Mouse (Mus musculus) MEL (cell line): ENCODE results near the gene Efr3b. TPM values are rescaled to one million over a fixed set of nuclear protein-coding genes. Genes with fewer than 3 reads are reported as not detected.
A peak's percentile ranks its signal among the peaks of the same experiment; 100 is the strongest.

Experiments used
- DNase-seq: peaks from one replicate; pipeline ENCODE4 v3.0.0; 2011; ENCODE audit warnings: low read depth, low spot score
- H3K27ac ChIP-seq: 2 replicates; pipeline ENCODE4 v1.5.1; 2012; ENCODE audit warnings: low read depth, mild to moderate bottlenecking, control low read depth, low read length, moderate library complexity; ENCODE audit not compliant: control insufficient read depth
- H3K27me3 ChIP-seq, 2 experiments: fragments of 150-350 bp in 1 of 2; sonication (generic) in 1 of 2; 2 replicates each; pipeline ENCODE4 v1.6.1; 2012; ENCODE audit warnings: low read length in 2 of 2, mild to moderate bottlenecking in 2 of 2, improper control_type of control experiment in 1 of 2, moderate library complexity in 1 of 2; ENCODE audit not compliant: insufficient read depth in 2 of 2, control insufficient read depth in 1 of 2
- H3K36me3 ChIP-seq, 2 experiments: 2 replicates each; pipeline ENCODE4 v1.6.1; 2012 to 2014; ENCODE audit warnings: low read length in 2 of 2, improper control_type of control experiment in 1 of 2, inconsistent platforms in 1 of 2, mild to moderate bottlenecking in 1 of 2; ENCODE audit not compliant: insufficient read depth in 2 of 2, control insufficient read depth in 1 of 2
- H3K4me1 ChIP-seq, 2 experiments: fragments of 150-350 bp in 1 of 2; sonication (generic) in 1 of 2; 2 replicates each; pipeline ENCODE4 v1.6.1; 2012; ENCODE audit warnings: low read length in 2 of 2, improper control_type of control experiment in 1 of 2, mild to moderate bottlenecking in 1 of 2; ENCODE audit not compliant: insufficient read depth in 2 of 2, control insufficient read depth in 1 of 2
- H3K4me3 ChIP-seq, 2 experiments: fragments of 150-350 bp in 1 of 2; sonication (generic) in 1 of 2; 2 replicates each; pipeline ENCODE4 v1.5.1; 2012; ENCODE audit warnings: low read depth in 2 of 2, low read length in 2 of 2, mild to moderate bottlenecking in 2 of 2, moderate library complexity in 2 of 2, control low read depth in 1 of 2, improper control_type of control experiment in 1 of 2; ENCODE audit not compliant: control insufficient read depth in 1 of 2, insufficient read depth in 1 of 2
- H3K79me2 ChIP-seq: 2 replicates; pipeline ENCODE4 v1.6.1; 2012; ENCODE audit warnings: mild to moderate bottlenecking, low read length, moderate library complexity; ENCODE audit not compliant: control insufficient read depth, poor library complexity, insufficient read depth
- H3K9ac ChIP-seq: 2 replicates; pipeline ENCODE4 v1.6.1; 2012; ENCODE audit warnings: low read depth, mild to moderate bottlenecking, control low read depth, low read length, moderate library complexity; ENCODE audit not compliant: control insufficient read depth, poor library complexity, severe bottlenecking
- H3K9me3 ChIP-seq: fragments of 150-350 bp; sonication (generic); replicated peaks from 2 replicates; pipeline ENCODE4 v1.6.1; 2012; ENCODE audit warnings: mild to moderate bottlenecking, low read length, improper control_type of control experiment, moderate library complexity; ENCODE audit not compliant: insufficient read depth
- CTCF ChIP-seq, 3 experiments: IDR thresholded peaks in 2 of 3; conservative IDR thresholded peaks in 1 of 3; 2 replicates each; pipeline ENCODE4 v1.5.1; 2011 to 2012; ENCODE audit warnings: low read length in 3 of 3, low read depth in 2 of 3, mild to moderate bottlenecking in 2 of 3, improper control_type of control experiment in 1 of 3, inconsistent platforms in 1 of 3, mixed read lengths in 1 of 3, moderate library complexity in 1 of 3; ENCODE audit not compliant: control insufficient read depth in 1 of 3, insufficient read depth in 1 of 3, poor library complexity in 1 of 3, severe bottlenecking in 1 of 3
- E2F4 ChIP-seq: IDR thresholded peaks from 2 replicates; pipeline ENCODE4 v1.6.1; 2011; ENCODE audit warnings: low read depth, low read length, improper control_type of control experiment, borderline replicate concordance
- ELF1 ChIP-seq: IDR thresholded peaks from 2 replicates; pipeline ENCODE4 v1.6.1; 2014; ENCODE audit warnings: low read depth, mild to moderate bottlenecking, inconsistent platforms, low read length, improper control_type of control experiment, moderate library complexity
- ETS1 ChIP-seq: IDR thresholded peaks from 2 replicates; pipeline ENCODE4 v1.6.1; 2012; ENCODE audit warnings: low read depth, mild to moderate bottlenecking, inconsistent platforms, low read length, improper control_type of control experiment, moderate library complexity
- GABPA ChIP-seq: IDR thresholded peaks from 2 replicates; pipeline ENCODE4 v1.6.1; 2012; ENCODE audit warnings: low read depth, mild to moderate bottlenecking, inconsistent platforms, low read length, improper control_type of control experiment, moderate library complexity
- GATA1 ChIP-seq: IDR thresholded peaks from 2 replicates; pipeline ENCODE4 v1.6.1; 2011; ENCODE audit warnings: low read depth, low read length, improper control_type of control experiment
- HCFC1 ChIP-seq: IDR thresholded peaks from 2 replicates; pipeline ENCODE4 v1.6.1; 2012; ENCODE audit warnings: low read depth, mild to moderate bottlenecking, inconsistent platforms, low read length, improper control_type of control experiment, moderate library complexity
- JUND ChIP-seq: IDR thresholded peaks from 2 replicates; pipeline ENCODE4 v1.6.1; 2011; ENCODE audit warnings: low read depth, mild to moderate bottlenecking, improper control_type of control experiment, low read length
- KAT2A ChIP-seq: conservative IDR thresholded peaks from 2 replicates; pipeline ENCODE4 v1.6.1; 2012; ENCODE audit warnings: low read depth, low read length, improper control_type of control experiment, inconsistent platforms
- MAX ChIP-seq: IDR thresholded peaks from 2 replicates; pipeline ENCODE4 v1.6.1; 2011; ENCODE audit warnings: low read length, improper control_type of control experiment
- MAZ ChIP-seq: IDR thresholded peaks from 2 replicates; pipeline ENCODE4 v1.6.1; 2012; ENCODE audit warnings: low read depth, mild to moderate bottlenecking, inconsistent platforms, low read length, improper control_type of control experiment
- MEF2A ChIP-seq: IDR thresholded peaks from 2 replicates; pipeline ENCODE4 v1.6.1; 2014; ENCODE audit warnings: low read depth, mild to moderate bottlenecking, inconsistent platforms, low read length, improper control_type of control experiment; ENCODE audit not compliant: poor library complexity, insufficient replicate concordance, severe bottlenecking; ENCODE audit errors: extremely low read depth
- MXI1 ChIP-seq: IDR thresholded peaks from 2 replicates; pipeline ENCODE4 v1.6.1; 2011; ENCODE audit warnings: mild to moderate bottlenecking, low read depth, low read length, improper control_type of control experiment
- MYB ChIP-seq: IDR thresholded peaks from 2 replicates; pipeline ENCODE4 v1.6.1; 2011; ENCODE audit warnings: mild to moderate bottlenecking, low read depth, low read length, improper control_type of control experiment
- MYC ChIP-seq: IDR thresholded peaks from 2 replicates; pipeline ENCODE4 v1.6.1; 2011; ENCODE audit warnings: low read depth, mild to moderate bottlenecking, low read length, improper control_type of control experiment, moderate library complexity
- NELFE ChIP-seq: IDR thresholded peaks from 2 replicates; pipeline ENCODE4 v1.6.1; 2011; ENCODE audit warnings: low read depth, low read length, improper control_type of control experiment
- NRF1 ChIP-seq: IDR thresholded peaks from 2 replicates; pipeline ENCODE4 v1.6.1; 2014; ENCODE audit warnings: low read depth, mild to moderate bottlenecking, inconsistent platforms, low read length, improper control_type of control experiment, moderate library complexity; ENCODE audit not compliant: poor library complexity, insufficient read depth, severe bottlenecking
- POLR2A ChIP-seq, 2 experiments: IDR thresholded peaks; 2 replicates each; pipeline ENCODE4 v1.6.1; 2011 to 2012; ENCODE audit warnings: low read length in 2 of 2, mild to moderate bottlenecking in 2 of 2, control low read depth in 1 of 2, improper control_type of control experiment in 1 of 2, low read depth in 1 of 2, moderate library complexity in 1 of 2; ENCODE audit not compliant: control insufficient read depth in 1 of 2, insufficient read depth in 1 of 2, poor library complexity in 1 of 2
- POLR2AphosphoS2 ChIP-seq: IDR thresholded peaks from 2 replicates; pipeline ENCODE4 v1.6.1; 2011; ENCODE audit warnings: low read length, improper control_type of control experiment
- RAD21 ChIP-seq: IDR thresholded peaks from 2 replicates; pipeline ENCODE4 v1.6.1; 2011; ENCODE audit warnings: mild to moderate bottlenecking, low read depth, low read length, improper control_type of control experiment
- RCOR1 ChIP-seq: IDR thresholded peaks from 2 replicates; pipeline ENCODE4 v1.6.1; 2012; ENCODE audit warnings: low read depth, mild to moderate bottlenecking, inconsistent platforms, low read length, improper control_type of control experiment
- SIN3A ChIP-seq: IDR thresholded peaks from 2 replicates; pipeline ENCODE4 v1.6.1; 2012; ENCODE audit warnings: low read length, improper control_type of control experiment, inconsistent platforms
- USF1 ChIP-seq: IDR thresholded peaks from 2 replicates; pipeline ENCODE4 v1.6.1; 2014; ENCODE audit warnings: low read depth, mild to moderate bottlenecking, inconsistent platforms, low read length, improper control_type of control experiment, moderate library complexity
- ZC3H11A ChIP-seq: IDR thresholded peaks from 2 replicates; pipeline ENCODE4 v1.6.1; 2012; ENCODE audit warnings: low read depth, mild to moderate bottlenecking, inconsistent platforms, low read length, improper control_type of control experiment
- ZKSCAN1 ChIP-seq: IDR thresholded peaks from 2 replicates; pipeline ENCODE4 v1.6.1; 2012; ENCODE audit warnings: low read depth, mild to moderate bottlenecking, inconsistent platforms, low read length, improper control_type of control experiment, moderate library complexity
- ZNF384 ChIP-seq: IDR thresholded peaks from 2 replicates; pipeline ENCODE4 v1.6.1; 2012; ENCODE audit warnings: low read depth, mild to moderate bottlenecking, inconsistent platforms, low read length, improper control_type of control experiment
- polyA plus RNA-seq, 2 experiments: library from polyadenylated mRNA; stranded (reverse) in 1 of 2; unstranded in 1 of 2; fragments of >175 nt in 1 of 2; fragments of >200 nt in 1 of 2; gene quantifications; 2 replicates each; pipeline versions ENCODE4 v1.2.1 to v1.2.4; 2012; ENCODE audit warnings: low replicate concordance in 2 of 2, low read depth in 1 of 2; ENCODE audit not compliant: insufficient read length in 2 of 2, insufficient read depth in 1 of 2, missing spikeins in 1 of 2
- total RNA-seq: library from RNA; depleted of rRNA; stranded (reverse); fragments of 300-350 nt; gene quantifications from 2 replicates; pipeline ENCODE4 v1.2.3, GENCODE M21; 2012

Gene Efr3b
- total and polyA plus RNA-seq, 3 experiments: 1.5 to 1.7 TPM; not detected in 1

- H3K27me3 ChIP-seq: no peaks in the 10 kb centered on the region; a peak in 2 of 4 replicates
- peaks cover 0 to 5% of the 10 kb centered on the region in 2 experiments; a peak in 2 of 4 replicates for H3K4me1 ChIP-seq
- H3K9me3 ChIP-seq: no peaks in the 10 kb centered on the region
- no peaks in the 10 kb centered on the region; the same call in 1 of the 2 replicates for H3K79me2 ChIP-seq
- TF ChIP-seq MAX (no peak), GABPA (no peak), POLR2AphosphoS2 (no peak), MYC (no peak), RAD21 (no peak), ZC3H11A (no peak), ETS1 (no peak), CTCF (IDR thresholded peaks at IDR 0.05 in 2 of 3, conservative IDR thresholded peaks at IDR 0.05 in 1 of 3; ENCODE audit: control insufficient read depth in 1 of 3, insufficient read depth in 1 of 3, low read depth in 2 of 3, low read length in 3 of 3, poor library complexity in 1 of 3, severe bottlenecking in 1 of 3) (no peak), NRF1 (no peak), MYB (no peak), MEF2A (no peak), ZKSCAN1 (no peak), POLR2A (IDR thresholded peaks at IDR 0.05; ENCODE audit: control insufficient read depth in 1 of 2, insufficient read depth in 1 of 2, low read depth in 1 of 2, low read length in 2 of 2, poor library complexity in 1 of 2) (no peak), E2F4 (no peak), USF1 (no peak), MXI1 (no peak), HCFC1 (no peak), RCOR1 (no peak), NELFE (no peak), MAZ (no peak)
- TF ChIP-seq, all 39 proteins: peak for 0
- Histone ChIP-seq H3K4me3 (no peak overlapping the region), H3K27ac (no peak overlapping the region), H3K9ac (no peak overlapping the region), H3K36me3 (no peaks in the 10 kb centered on the region)
- DNase-seq: no peak
These were observed 3.7 kb upstream of the Efr3b start for GRCm38 (mm10) chr12:4042411-4042810.

GRCm38 (mm10) chr12:4039046-4039445 lies 331 bp upstream of the Efr3b start:
- Histone ChIP-seq H3K27me3 (peaks cover 2 to 4% of the 10 kb centered on the region in 2 experiments; a peak in 3 of 4 replicates), H3K9ac (peak overlapping the region; percentile 43; the same call in 1 of the 2 replicates), H3K4me3 (peak overlapping the region; percentile 63 to 69; a peak in 3 of 4 replicates), H3K9me3 (no peaks in the 10 kb centered on the region), H3K27ac (no peak overlapping the region), H3K4me1 (peaks cover 0 to 5% of the 10 kb centered on the region in 2 experiments; a peak in 2 of 4 replicates), H3K79me2 (no peaks in the 10 kb centered on the region; the same call in 1 of the 2 replicates), H3K36me3 (no peaks in the 10 kb centered on the region)
- no peak for TF ChIP-seq JUND
- TF ChIP-seq KAT2A: no peak
- no peak for TF ChIP-seq MXI1
- no peak for TF ChIP-seq ELF1
- TF ChIP-seq ZC3H11A: no peak
- TF ChIP-seq SIN3A: 0 out of 2 replicates have a peak, but pooled peaks have one; percentile 16
- no peak for TF ChIP-seq GATA1
- peak; percentile 6; the same call in 1 of the 2 replicates for TF ChIP-seq MAZ
- TF ChIP-seq ZNF384: no peak
- no peak for DNase-seq
